Mouse (Mus musculus) heart, embryonic 12.5 days (tissue): ENCODE measurements at regions not wholly inside any gene's neighbourhood (a gene's known extent, or its start where the extent isn't known, plus 50 kb on each side); places are given as distances from the start of the nearest gene placed in this dataset. TPM values are rescaled to one million over a fixed set of nuclear protein-coding genes. Genes with fewer than 3 reads are reported as not detected.

Experiments used
- ATAC-seq: fragments of 200-750 bp; cut with Nextera tagmentation; 2 replicates; pipeline ENCODE4 v1.8.0; 2017; ENCODE audit warnings: moderate TSS enrichment, moderate library complexity; ENCODE audit not compliant: insufficient number of reproducible peaks, low FRiP score
- H3K27ac ChIP-seq: fragments of 300-500 bp; sonication (generic); 2 replicates; pipeline ENCODE4 v1.5.1; 2016; ENCODE audit warnings: mild to moderate bottlenecking, moderate library complexity; ENCODE audit not compliant: poor library complexity, severe bottlenecking
- H3K27me3 ChIP-seq: fragments of 300-500 bp; sonication (generic); replicated peaks from 2 replicates; pipeline ENCODE4 v1.6.1; 2016; ENCODE audit warnings: mild to moderate bottlenecking, moderate library complexity
- H3K36me3 ChIP-seq: fragments of 300-500 bp; sonication (generic); 2 replicates; pipeline ENCODE4 v1.6.1; 2016; ENCODE audit warnings: mild to moderate bottlenecking, moderate library complexity
- H3K4me1 ChIP-seq: fragments of 300-500 bp; sonication (generic); replicated peaks from 2 replicates; pipeline ENCODE4 v1.6.1; 2016; ENCODE audit warnings: mild to moderate bottlenecking
- H3K4me2 ChIP-seq: fragments of 300-500 bp; sonication (generic); 2 replicates; pipeline ENCODE4 v1.6.1; 2016; ENCODE audit warnings: mild to moderate bottlenecking, moderate library complexity
- H3K4me3 ChIP-seq: fragments of 300-500 bp; sonication (generic); 2 replicates; pipeline ENCODE4 v1.5.1; 2016; ENCODE audit warnings: mild to moderate bottlenecking
- H3K9ac ChIP-seq: fragments of 300-500 bp; sonication (generic); 2 replicates; pipeline ENCODE4 v1.6.1; 2016; ENCODE audit warnings: mild to moderate bottlenecking, moderate library complexity
- H3K9me3 ChIP-seq: fragments of 300-500 bp; sonication (generic); replicated peaks from 2 replicates; pipeline ENCODE4 v1.6.1; 2016; ENCODE audit warnings: mild to moderate bottlenecking, moderate library complexity
- WGBS: fragments of 180-500 bp; shearing (Covaris S2); methylation state at CpG from one replicate; pipeline ENCODE4 v1.1.7; 2016; 5-methylcytosine and 5-hydroxymethylcytosine counted together
- microRNA-seq: library from miRNA; unstranded; fragments of <30 nt; microRNA quantifications from one replicate; pipeline ENCODE4, GENCODE M21; 2017

DNA sequence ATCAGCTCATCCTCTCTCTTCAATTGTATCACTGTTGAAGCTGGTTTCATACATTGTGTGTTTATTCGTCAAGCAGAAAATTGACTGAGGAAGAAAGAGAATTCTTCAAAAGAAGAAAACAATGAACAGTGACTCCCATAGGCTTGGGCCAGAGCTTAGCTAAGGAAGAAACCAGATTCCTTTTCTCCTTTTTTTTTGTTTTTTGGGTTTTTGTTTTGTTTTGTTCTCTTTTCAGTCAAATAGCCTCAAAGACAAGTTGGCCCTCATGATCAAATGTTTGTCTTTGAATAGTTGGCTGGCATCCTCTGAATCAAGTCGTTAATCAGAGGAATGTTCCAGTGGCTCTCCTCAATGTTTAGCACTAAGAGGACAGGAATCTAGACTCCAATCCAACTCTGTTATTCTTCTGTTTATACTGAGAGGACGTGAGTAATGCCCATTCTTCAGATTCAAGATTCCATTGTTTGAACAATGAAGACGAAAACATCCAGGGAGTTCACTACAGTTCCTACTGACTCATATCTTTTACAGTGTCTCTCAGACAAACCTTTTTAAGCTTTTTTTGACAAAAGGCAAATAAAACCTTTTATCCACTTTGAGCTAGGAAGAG, 86.1 kb upstream of the Adgrl4 start:
- 59% methylated on average over 4 of the region's 4 CpGs for WGBS
- Histone ChIP-seq H3K4me3 (no peak overlapping the region), H3K9ac (no peak overlapping the region), H3K27me3 (no peaks in the 10 kb centered on the region), H3K36me3 (no peaks in the 10 kb centered on the region), H3K9me3 (no peaks in the 10 kb centered on the region), H3K4me2 (no peak overlapping the region), H3K27ac (no peak overlapping the region), H3K4me1 (no peaks in the 10 kb centered on the region)
- ATAC-seq: no peak

- Histone ChIP-seq H3K36me3 (no peaks in the 10 kb centered on the region), H3K4me3 (no peak overlapping the region), H3K9ac (no peak overlapping the region), H3K27me3 (no peaks in the 10 kb centered on the region), H3K4me2 (no peak overlapping the region), H3K9me3 (no peaks in the 10 kb centered on the region; the same call in 1 of the 2 replicates), H3K4me1 (no peaks in the 10 kb centered on the region), H3K27ac (no peak overlapping the region)
- WGBS: 76% methylated on average over 4 of the region's 4 CpGs
- ATAC-seq: no peak
Observed at GRCm38 (mm10) chr3:151366302-151366701, 71.4 kb upstream of the Adgrl4 start.

DNA sequence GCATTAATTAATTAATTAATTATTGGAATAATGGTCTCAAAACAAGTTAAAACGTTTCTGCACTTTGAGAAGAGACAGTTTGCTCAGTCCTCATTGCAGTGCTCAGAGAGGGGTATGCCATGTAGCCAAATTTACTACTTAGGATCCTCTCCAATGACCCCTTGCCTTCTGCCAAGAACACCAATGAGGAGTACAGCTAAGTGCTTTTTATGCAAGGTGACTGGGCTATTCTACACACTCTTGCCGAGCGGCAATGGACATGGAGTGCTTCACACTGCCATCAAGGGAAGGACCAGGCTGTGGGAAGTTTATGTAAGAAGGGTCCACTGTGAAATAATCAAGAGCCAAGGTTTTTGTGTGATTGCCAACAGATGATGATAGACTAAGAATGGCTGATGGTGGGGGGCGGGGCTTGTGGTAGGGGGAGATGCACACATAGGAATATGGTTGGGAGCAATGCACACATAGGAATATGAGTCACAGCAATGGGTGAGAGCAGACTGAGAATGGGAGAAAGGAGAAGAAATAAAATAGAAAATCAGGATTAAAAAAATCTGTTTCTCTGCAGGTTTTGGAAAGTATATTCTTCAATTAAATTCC, 70.9 kb upstream of the Adgrl4 start:
- ATAC-seq: no peak
- 77% methylated on average over 4 of the region's 4 CpGs for WGBS

DNA sequence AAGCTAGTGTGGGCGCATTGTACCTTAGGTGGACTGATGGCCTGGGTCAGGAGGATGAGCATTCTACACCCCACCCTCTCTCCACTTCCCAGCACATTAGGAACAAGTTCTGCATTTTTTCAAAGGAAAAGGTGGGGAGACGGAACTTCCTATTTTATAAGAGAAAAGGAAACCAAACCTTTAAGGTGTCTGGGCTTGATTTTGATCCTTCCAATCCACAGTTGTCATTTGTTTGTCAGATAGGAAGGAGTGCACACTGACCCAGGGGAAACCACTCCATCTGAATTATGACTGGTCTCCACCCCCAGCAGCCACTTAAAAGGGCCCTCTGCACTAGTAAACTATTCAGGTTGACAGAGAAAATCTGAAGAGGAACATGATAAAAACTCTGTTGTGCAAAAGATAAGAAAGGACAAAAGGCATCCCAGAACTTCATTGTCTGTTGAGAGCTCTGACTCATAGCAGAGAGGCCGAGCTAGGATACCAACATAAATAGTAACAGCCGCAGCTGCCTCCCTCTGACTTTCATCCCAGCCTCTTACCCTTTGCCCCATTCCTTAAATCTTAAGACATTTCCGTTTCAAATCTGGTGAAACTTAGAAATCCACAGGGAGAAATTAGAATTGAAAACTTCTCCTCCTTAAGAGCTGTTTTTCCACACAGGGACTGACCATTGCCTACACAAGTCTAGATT, 54.2 kb upstream of the Adgrl4 start:
- ATAC-seq: no peak
- no peak overlapping the region for H3K4me2 ChIP-seq
- H3K4me3 ChIP-seq: no peak overlapping the region
- H3K27ac ChIP-seq: no peak overlapping the region
- no peaks in the 10 kb centered on the region for H3K9me3 ChIP-seq
- 45% methylated on average over 5 of the region's 5 CpGs for WGBS
- 0 out of 2 replicates have a peak, but pooled peaks cover 5% of the 10 kb centered on the region for H3K4me1 ChIP-seq
- H3K27me3 ChIP-seq: no peaks in the 10 kb centered on the region
- no peak overlapping the region for H3K9ac ChIP-seq
- H3K36me3 ChIP-seq: no peaks in the 10 kb centered on the region

More for the DNA sequence above, 70.9 kb upstream of the Adgrl4 start:
- Histone ChIP-seq H3K9me3 (no peaks in the 10 kb centered on the region; the same call in 1 of the 2 replicates), H3K27ac (no peak overlapping the region), H3K27me3 (no peaks in the 10 kb centered on the region), H3K4me3 (no peak overlapping the region), H3K4me1 (no peaks in the 10 kb centered on the region), H3K36me3 (no peaks in the 10 kb centered on the region), H3K4me2 (no peak overlapping the region), H3K9ac (no peak overlapping the region)

GRCm38 (mm10) chr3:151384850-151385249, 52.8 kb upstream of the Adgrl4 start:
- H3K4me3 ChIP-seq: no peak overlapping the region
- 76% methylated on average over 5 of the region's 5 CpGs for whole genome bisulfite sequencing
- H3K27me3 ChIP-seq: no peaks in the 10 kb centered on the region
- no peaks in the 10 kb centered on the region for H3K36me3 ChIP-seq
- no peak overlapping the region for H3K27ac ChIP-seq
- no peak overlapping the region for H3K9ac ChIP-seq
- no peak for ATAC-seq
- H3K9me3 ChIP-seq: no peaks in the 10 kb centered on the region
- H3K4me1 ChIP-seq: 0 out of 2 replicates have a peak, but pooled peaks cover 5% of the 10 kb centered on the region
- H3K4me2 ChIP-seq: no peak overlapping the region

DNA sequence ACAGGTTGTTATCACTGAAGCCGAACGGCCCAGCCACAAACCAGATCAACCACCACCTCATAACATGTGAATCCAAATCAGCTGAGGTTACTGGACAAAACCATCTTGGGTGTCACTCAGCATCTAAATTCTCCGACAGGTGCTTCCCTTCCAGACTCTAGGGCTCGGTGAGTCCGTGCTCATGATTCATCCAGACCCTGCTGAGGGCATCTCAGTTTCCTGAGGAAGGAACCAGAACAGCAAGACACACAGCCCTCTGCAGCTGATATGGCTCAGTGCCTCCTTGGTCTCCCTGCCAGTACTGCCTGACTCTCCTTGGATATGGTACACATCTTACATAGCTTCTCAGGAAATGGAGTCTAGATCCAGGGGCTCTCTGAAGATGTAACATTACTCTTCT, 51.6 kb upstream of the Adgrl4 start:
- Histone ChIP-seq H3K4me2 (no peak overlapping the region), H3K9me3 (no peaks in the 10 kb centered on the region), H3K4me3 (no peak overlapping the region), H3K4me1 (0 out of 2 replicates have a peak, but pooled peaks cover 5% of the 10 kb centered on the region), H3K27ac (no peak overlapping the region), H3K36me3 (no peaks in the 10 kb centered on the region), H3K9ac (no peak overlapping the region), H3K27me3 (no peaks in the 10 kb centered on the region)
- 67% methylated on average over 5 of the region's 5 CpGs for WGBS
- no peak for ATAC-seq

Small RNAs in the stretch of these regions (microRNA-seq; reads per million reads assigned to microRNA genes)
- not detected for gene Mir3963
